Comparison of ENCODE assay signal across 14 mouse cellular contexts in the genomic region with DNA sequence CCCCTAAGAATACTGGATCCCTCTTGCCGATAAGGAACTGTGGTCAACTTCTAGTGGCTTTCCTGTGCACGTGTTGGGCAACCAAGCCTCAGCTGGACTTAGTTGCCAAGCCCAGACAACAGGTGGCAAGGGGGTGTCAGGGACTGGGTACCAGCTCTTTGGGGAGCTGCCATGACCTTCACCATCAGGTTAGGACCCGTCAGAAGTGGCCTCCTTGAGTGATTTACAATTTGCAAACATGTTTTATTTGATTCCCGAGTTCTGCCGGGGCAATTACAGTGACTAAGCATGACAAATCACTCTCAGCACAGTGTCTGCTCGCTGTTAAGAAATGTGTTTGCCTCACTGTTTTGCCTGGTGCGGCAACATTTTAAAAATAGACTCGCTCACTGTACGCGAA. TPM values are rescaled to one million over a fixed set of nuclear protein-coding genes. Genes with fewer than 3 reads are reported as not detected.
A peak's percentile ranks its signal among the peaks of the same experiment; 100 is the strongest.
DNase-seq lines count a peak whose midpoint lies in the region; ATAC-seq and TF ChIP-seq lines count a peak whose summit lies in the region.
"Had no signal": no experiment of that assay in that cellular context is flagged by ENCODE, and none has a peak within 500 bp of the region (broad histone marks: within the 10 kb centered on the region; RNA-seq: fewer than 3 reads in every experiment).

No protein-coding gene starts in this region.

- H3K27me3 ChIP-seq in forebrain, postnatal 0 days (ENCODE audit: insufficient read depth, low read length), result peaks cover 3% of the 10 kb centered on the region; the same call in 1 of the 2 replicates
- H3K27me3 ChIP-seq in forebrain, embryonic 11.5 days (ENCODE audit: control insufficient read depth, insufficient read depth, low read length), result peaks cover 7% of the 10 kb centered on the region
- H3K27me3 ChIP-seq in embryonic facial prominence, embryonic 15.5 days, result peaks cover 18% of the 10 kb centered on the region; the same call in 1 of the 2 replicates
- peaks cover 46% of the 10 kb centered on the region for H3K27me3 ChIP-seq in hindbrain, embryonic 12.5 days
- H3K27me3 ChIP-seq in forebrain, embryonic 14.5 days (replicated peaks; ENCODE audit: control insufficient read depth, insufficient read depth, low read length), result peaks cover 13% of the 10 kb centered on the region; the same call in 1 of the 2 replicates

- no peak overlapping the region for H3K27ac ChIP-seq in forebrain, postnatal 0 days (ENCODE audit: low read depth, low read length)
- H3K27ac ChIP-seq in forebrain, embryonic 11.5 days (ENCODE audit: low read depth, low read length), result no peak overlapping the region
- 0 out of 2 replicates have a peak overlapping the region, but pooled peaks have one; percentile 2 for H3K27ac ChIP-seq in embryonic facial prominence, embryonic 15.5 days (replicated peaks)
- H3K27ac ChIP-seq in hindbrain, embryonic 12.5 days, result no peak overlapping the region
- H3K27ac ChIP-seq in forebrain, embryonic 14.5 days (ENCODE audit: low read depth, low read length), result no peak overlapping the region
- H3K27ac ChIP-seq: heart, embryonic 10.5 days; hindbrain, embryonic 15.5 days; liver, embryonic 13.5 days had no signal

- WGBS in forebrain, postnatal 0 days, result 49% methylated on average over 10 of the region's 10 CpGs
- WGBS in forebrain, embryonic 11.5 days, result 83% methylated on average over 10 of the region's 10 CpGs
- WGBS in embryonic facial prominence, embryonic 15.5 days, result 26% methylated on average over 10 of the region's 10 CpGs
- 68% methylated on average over 10 of the region's 10 CpGs for WGBS in hindbrain, embryonic 12.5 days
- WGBS in forebrain, embryonic 14.5 days, result 73% methylated on average over 10 of the region's 10 CpGs

- ATAC-seq in forebrain, postnatal 0 days, result peak; percentile 76
- no peak for ATAC-seq in forebrain, embryonic 11.5 days (replicated peaks; ENCODE audit: low FRiP score)
- no peak for ATAC-seq in embryonic facial prominence, embryonic 15.5 days (ENCODE audit: insufficient number of reproducible peaks, low FRiP score, low TSS enrichment, low read depth)
- no peak for ATAC-seq in hindbrain, embryonic 12.5 days (ENCODE audit: low FRiP score)
- ATAC-seq in forebrain, embryonic 14.5 days, result no peak

- no peaks in the 10 kb centered on the region for H3K4me1 ChIP-seq in forebrain, postnatal 0 days (ENCODE audit: insufficient read depth)
- H3K4me1 ChIP-seq in forebrain, embryonic 11.5 days (replicated peaks; ENCODE audit: control insufficient read depth, insufficient read depth, low read length), result no peaks in the 10 kb centered on the region
- H3K4me1 ChIP-seq in embryonic facial prominence, embryonic 15.5 days, result peaks cover 62% of the 10 kb centered on the region
- H3K4me1 ChIP-seq in hindbrain, embryonic 12.5 days, result no peaks in the 10 kb centered on the region
- no peaks in the 10 kb centered on the region for H3K4me1 ChIP-seq in forebrain, embryonic 14.5 days (ENCODE audit: control insufficient read depth, insufficient read depth, low read length)

- TF ChIP-seq CTCF in forebrain, postnatal 0 days (IDR thresholded peaks at IDR 0.05; ENCODE audit: low read depth), result no peak

- no peak overlapping the region for H3K4me3 ChIP-seq in forebrain, postnatal 0 days (ENCODE audit: low read depth, low read length)
- no peak overlapping the region for H3K4me3 ChIP-seq in forebrain, embryonic 11.5 days (ENCODE audit: low read depth, low read length)
- no peak overlapping the region for H3K4me3 ChIP-seq in embryonic facial prominence, embryonic 15.5 days (replicated peaks)
- no peak overlapping the region for H3K4me3 ChIP-seq in hindbrain, embryonic 12.5 days
- H3K4me3 ChIP-seq in forebrain, embryonic 14.5 days (ENCODE audit: low read depth, low read length), result no peak overlapping the region
- H3K4me3 ChIP-seq: erythroblast, embryonic 14.5 days; heart, embryonic 10.5 days; hindbrain, embryonic 15.5 days; liver, embryonic 13.5 days had no signal

- DNase-seq in forebrain, postnatal 0 days, result peak; percentile 41
- no peak for DNase-seq in forebrain, embryonic 11.5 days (ENCODE audit: low spot score)
- peak; percentile 71 to 75 for DNase-seq in lung, adult 18-20 months
- no peak for DNase-seq in lung, postnatal 25 days (ENCODE audit: low spot score)
- peak; percentile 61 for DNase-seq in skeletal muscle tissue, adult 2 months (ENCODE audit: low read depth, low spot score)
- DNase-seq in forebrain, embryonic 14.5 days (ENCODE audit: low spot score), result no peak
- DNase-seq: cerebellum, adult 2 months; liver, embryonic 13.5 days had no signal

- H3K36me3 ChIP-seq in forebrain, postnatal 0 days (ENCODE audit: insufficient read depth), result no peaks in the 10 kb centered on the region
- no peaks in the 10 kb centered on the region for H3K36me3 ChIP-seq in forebrain, embryonic 11.5 days (ENCODE audit: control insufficient read depth, insufficient read depth, low read length)
- no peaks in the 10 kb centered on the region for H3K36me3 ChIP-seq in embryonic facial prominence, embryonic 15.5 days
- H3K36me3 ChIP-seq in hindbrain, embryonic 12.5 days, result no peaks in the 10 kb centered on the region
- no peaks in the 10 kb centered on the region for H3K36me3 ChIP-seq in forebrain, embryonic 14.5 days (ENCODE audit: control insufficient read depth, insufficient read depth, low read length)
- H3K36me3 ChIP-seq: heart, embryonic 10.5 days; hindbrain, embryonic 15.5 days; liver, embryonic 13.5 days had no signal

- no peak overlapping the region for H3K4me2 ChIP-seq in forebrain, postnatal 0 days (ENCODE audit: low read depth)
- no peak overlapping the region for H3K4me2 ChIP-seq in forebrain, embryonic 11.5 days (ENCODE audit: low read depth, low read length, severe bottlenecking)
- no peak overlapping the region for H3K4me2 ChIP-seq in embryonic facial prominence, embryonic 15.5 days (replicated peaks)
- H3K4me2 ChIP-seq in hindbrain, embryonic 12.5 days (replicated peaks), result no peak overlapping the region
- H3K4me2 ChIP-seq in forebrain, embryonic 14.5 days (ENCODE audit: low read length), result no peak overlapping the region
- H3K4me2 ChIP-seq: hindbrain, embryonic 15.5 days; liver, embryonic 13.5 days had no signal

- H3K9ac ChIP-seq in forebrain, postnatal 0 days, result no peak overlapping the region
- H3K9ac ChIP-seq in forebrain, embryonic 11.5 days (ENCODE audit: low read length), result no peak overlapping the region
- no peak overlapping the region for H3K9ac ChIP-seq in embryonic facial prominence, embryonic 15.5 days
- no peak overlapping the region for H3K9ac ChIP-seq in hindbrain, embryonic 12.5 days
- H3K9ac ChIP-seq in forebrain, embryonic 14.5 days (ENCODE audit: low read length), result no peak overlapping the region
- H3K9ac ChIP-seq: hindbrain, embryonic 15.5 days; liver, embryonic 13.5 days had no signal

- H3K9me3 ChIP-seq in forebrain, postnatal 0 days (ENCODE audit: low read length), result no peaks in the 10 kb centered on the region
- H3K9me3 ChIP-seq in forebrain, embryonic 11.5 days (ENCODE audit: control insufficient read depth, low read length), result no peaks in the 10 kb centered on the region
- no peaks in the 10 kb centered on the region for H3K9me3 ChIP-seq in embryonic facial prominence, embryonic 15.5 days (replicated peaks)
- H3K9me3 ChIP-seq in hindbrain, embryonic 12.5 days (replicated peaks), result no peaks in the 10 kb centered on the region
- H3K9me3 ChIP-seq in forebrain, embryonic 14.5 days (replicated peaks; ENCODE audit: control insufficient read depth, low read length), result no peaks in the 10 kb centered on the region
- H3K9me3 ChIP-seq: heart, embryonic 10.5 days; hindbrain, embryonic 15.5 days; liver, embryonic 13.5 days had no signal

RNA-seq across cellular contexts. Expression of a gene that starts 7.9 kb away (rescaled TPM):
- total RNA-seq in forebrain, postnatal 0 days (2014; rRNA removed), result 3.6 and 5.0 TPM in 2 replicates
- 0.80 and 0.93 TPM in 2 replicates for polyA plus RNA-seq in forebrain, postnatal 0 days (2015; fragmentation: Nextera tagmentation; extraction: Ambion mirVana)
- 0.63 and 0.73 TPM in 2 replicates for polyA plus RNA-seq in forebrain, embryonic 11.5 days (2014; fragmentation: Nextera tagmentation; extraction: Ambion mirVana)
- 16.6 and 18.7 TPM in 2 replicates for polyA plus RNA-seq in embryonic facial prominence, embryonic 15.5 days (2015; fragmentation: Nextera tagmentation; extraction: Ambion mirVana)
- 0.96 and 1.6 TPM in 2 replicates for polyA plus RNA-seq in hindbrain, embryonic 12.5 days (2016; fragmentation: Nextera tagmentation; extraction: Ambion mirVana)
- 0.38 and 0.62 TPM in 2 replicates for polyA plus RNA-seq in forebrain, embryonic 14.5 days (2014; fragmentation: Nextera tagmentation; extraction: Ambion mirVana)

RNA-seq across cellular contexts. Expression of a gene that starts 59.2 kb away (rescaled TPM):
- total RNA-seq in forebrain, postnatal 0 days (2014; rRNA removed), result 12.3 and 12.7 TPM in 2 replicates
- 8.0 and 15.2 TPM in 2 replicates for polyA plus RNA-seq in forebrain, postnatal 0 days (2015; fragmentation: Nextera tagmentation; extraction: Ambion mirVana)
- 0.67 and 1.0 TPM in 2 replicates for polyA plus RNA-seq in forebrain, embryonic 11.5 days (2014; fragmentation: Nextera tagmentation; extraction: Ambion mirVana)
- polyA plus RNA-seq in embryonic facial prominence, embryonic 15.5 days (2015; fragmentation: Nextera tagmentation; extraction: Ambion mirVana), result 12.5 and 16.9 TPM in 2 replicates
- 1.9 and 2.1 TPM in 2 replicates for polyA plus RNA-seq in hindbrain, embryonic 12.5 days (2016; fragmentation: Nextera tagmentation; extraction: Ambion mirVana)
- polyA plus RNA-seq in forebrain, embryonic 14.5 days (2014; fragmentation: Nextera tagmentation; extraction: Ambion mirVana), result 2.1 and 4.2 TPM in 2 replicates
- total RNA-seq: monocyte, adult 5-6 weeks had no signal
- polyA plus RNA-seq: erythroblast, embryonic 14.5 days had no signal

Comparison
In these comparisons a context has a peak if more than half of its experiments do, and no peak if none do; other contexts are left out.
1. DNase-seq: peak in forebrain, postnatal 0 days (single experiment), lung, adult 18-20 months (2 of 2) and skeletal muscle tissue, adult 2 months (single experiment); none in forebrain, embryonic 11.5 days (single experiment), lung, postnatal 25 days (single experiment) and forebrain, embryonic 14.5 days (single experiment).